Mouse (Mus musculus): ENCODE results near the gene Trpt1.
"Not testable (repeated sequence)": the region's sequence is repeated elsewhere in the genome, so short reads cannot be mapped to it uniquely, and the experiment has no call there.

Trpt1 gene

DNA sequence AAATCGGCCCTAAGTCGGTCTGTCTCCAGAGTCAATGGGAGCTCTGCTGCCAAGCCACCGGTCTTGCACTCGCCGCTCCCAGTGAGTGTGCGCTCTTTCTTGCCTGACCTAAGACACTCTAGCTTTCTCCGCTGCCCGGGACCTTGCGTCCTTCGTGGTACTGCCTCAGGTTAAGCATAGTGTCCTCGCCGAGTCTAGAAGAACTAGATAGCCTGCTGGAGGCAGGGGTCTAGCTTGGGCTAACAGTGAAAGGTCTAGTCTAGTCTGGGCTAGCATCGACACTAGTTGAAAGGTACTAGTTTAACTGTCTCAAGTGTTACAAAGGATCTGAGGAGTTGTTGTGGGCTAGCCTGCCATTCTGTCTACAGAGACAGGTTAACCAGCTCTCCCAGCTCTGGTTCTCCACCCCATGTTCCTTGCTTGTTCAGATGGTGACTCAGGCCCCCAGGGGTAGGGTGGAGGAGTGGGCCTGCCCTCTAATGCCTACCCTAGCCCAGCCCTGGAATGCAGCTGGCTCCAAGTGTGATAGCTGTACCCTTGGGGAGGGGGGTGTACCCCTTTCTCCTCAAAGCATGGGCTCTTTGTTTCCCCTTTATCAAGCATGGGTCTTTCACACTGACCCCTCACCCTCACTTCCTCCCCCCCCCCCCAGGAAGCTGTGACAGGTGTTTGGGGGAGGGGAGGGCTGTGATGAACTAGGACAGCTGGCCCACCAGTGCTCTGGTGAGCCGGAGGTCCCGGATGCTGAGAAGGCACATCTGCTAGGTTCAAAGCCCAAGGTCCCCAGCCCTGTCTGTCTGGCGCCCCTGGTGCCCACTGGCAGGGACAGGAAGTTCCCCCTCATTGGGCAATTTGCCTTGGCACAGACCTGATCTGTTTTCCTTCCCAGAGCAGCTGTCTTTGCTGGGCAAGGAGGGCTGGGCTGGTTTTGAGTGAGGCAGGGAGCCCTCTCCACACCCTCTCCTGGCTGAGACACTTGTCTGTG is 20.1 kb upstream of the Trpt1 start, which contains the start of gene Plcb3:
Plcb3 (minus strand) TSS at position 934 of the 985 bp plus-strand sequence.
- DNase-seq (ENCODE audit: low read depth), result no peak

GRCm38 (mm10) chr19:6977759-6978638 is 17.9 kb upstream of the Trpt1 start:
- DNase-seq (ENCODE audit: low read depth), result no peak

- DNase-seq (ENCODE audit: low read depth), result no peak
Measured at GRCm38 (mm10) chr19:6978639-6978974, 17.3 kb upstream of the Trpt1 start.

DNA sequence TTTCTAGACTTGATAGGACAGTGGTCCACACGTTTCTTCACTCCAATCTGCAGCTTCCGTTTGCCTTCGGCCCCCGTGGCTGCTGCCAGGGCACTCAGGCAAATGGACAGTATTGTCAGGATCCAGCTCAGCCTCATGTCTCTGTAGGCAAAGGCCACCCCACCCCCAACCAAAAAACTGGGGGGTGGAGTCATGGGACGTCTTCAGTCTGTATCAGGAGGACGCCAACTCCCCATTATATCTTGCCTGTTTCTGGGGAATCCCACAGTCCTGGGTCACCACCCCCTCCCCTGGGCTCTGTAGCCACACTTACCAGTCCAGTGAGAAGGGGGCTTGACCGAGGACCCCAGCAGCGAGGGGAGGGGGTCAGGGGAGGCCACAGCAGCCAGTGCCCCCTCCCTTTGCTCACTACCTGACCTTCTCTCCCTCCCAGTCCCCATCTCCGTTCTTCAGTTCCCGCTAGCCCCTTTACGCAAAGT is 16.9 kb upstream of the Trpt1 start:
- peak; percentile 80 for DNase-seq (ENCODE audit: low read depth)

- peak; percentile 99 for DNase-seq (ENCODE audit: low read depth)
Measured at GRCm38 (mm10) chr19:6979486-6980380, 16.2 kb upstream of the Trpt1 start.

GRCm38 (mm10) chr19:6980381-6981093 is 15.4 kb upstream of the Trpt1 start, which contains the start of gene Fkbp2:
Fkbp2 (minus strand) TSS chr19:6980501.
- peak; percentile 97 for DNase-seq (ENCODE audit: low read depth)

- no peak for DNase-seq (ENCODE audit: low read depth)
Measured at GRCm38 (mm10) chr19:6981465-6981864, 14.5 kb upstream of the Trpt1 start.

- no peak for DNase-seq (ENCODE audit: low read depth)
Measured at GRCm38 (mm10) chr19:6983621-6984020, 12.3 kb upstream of the Trpt1 start.

GRCm38 (mm10) chr19:6985300-6985699 is 10.6 kb upstream of the Trpt1 start:
- no peak for DNase-seq (ENCODE audit: low read depth)

DNA sequence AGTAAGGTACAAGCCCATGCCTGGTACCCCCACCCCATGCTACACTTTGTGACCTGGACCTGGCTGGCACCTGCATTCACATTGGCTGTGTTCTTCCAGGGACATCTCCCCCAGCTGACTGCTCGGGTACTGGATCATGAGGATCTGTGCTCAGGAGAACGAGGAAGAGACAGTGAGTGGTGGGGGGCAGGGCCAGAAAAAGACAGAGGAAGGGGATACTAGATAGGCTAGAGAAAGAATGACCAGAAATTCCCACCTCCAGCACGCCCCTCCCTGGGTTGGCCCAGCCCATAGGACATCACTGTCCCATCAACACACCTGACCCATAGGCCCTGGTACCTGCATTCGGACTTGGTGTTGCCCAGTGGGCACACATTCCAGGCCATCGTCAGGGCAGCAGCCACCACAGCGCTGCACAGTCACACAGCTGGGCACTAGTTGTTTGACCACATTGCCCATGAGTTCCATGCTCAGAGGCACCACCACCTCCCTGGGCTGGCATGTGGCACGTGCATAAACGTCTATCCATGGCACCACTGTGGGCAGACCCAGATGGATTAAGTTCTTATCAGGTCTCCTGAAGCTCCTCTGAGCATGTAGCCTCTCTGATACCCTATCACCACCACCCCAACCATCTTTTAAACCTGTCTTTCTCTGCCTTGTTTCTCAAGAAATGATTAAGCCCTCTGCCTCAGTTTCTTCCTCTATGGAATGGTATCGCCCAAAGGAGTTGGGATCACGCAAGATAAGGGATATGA is 9.8 kb upstream of the Trpt1 start:
- DNase-seq (ENCODE audit: low read depth), result no peak

GRCm38 (mm10) chr19:6987061-6987903 is 8.6 kb upstream of the Trpt1 start, which contains the start of gene Vegfb:
Vegfb (minus strand) TSS chr19:6987651.
- no peak for DNase-seq (ENCODE audit: low read depth)

GRCm38 (mm10) chr19:6987904-6988285 is 8.0 kb upstream of the Trpt1 start:
- no peak for DNase-seq (ENCODE audit: low read depth)

GRCm38 (mm10) chr19:6989251-6989650 is 6.7 kb upstream of the Trpt1 start:
- DNase-seq (ENCODE audit: low read depth), result no peak

GRCm38 (mm10) chr19:6990712-6991111 is 5.2 kb upstream of the Trpt1 start:
- DNase-seq (ENCODE audit: low read depth), result no peak

DNA sequence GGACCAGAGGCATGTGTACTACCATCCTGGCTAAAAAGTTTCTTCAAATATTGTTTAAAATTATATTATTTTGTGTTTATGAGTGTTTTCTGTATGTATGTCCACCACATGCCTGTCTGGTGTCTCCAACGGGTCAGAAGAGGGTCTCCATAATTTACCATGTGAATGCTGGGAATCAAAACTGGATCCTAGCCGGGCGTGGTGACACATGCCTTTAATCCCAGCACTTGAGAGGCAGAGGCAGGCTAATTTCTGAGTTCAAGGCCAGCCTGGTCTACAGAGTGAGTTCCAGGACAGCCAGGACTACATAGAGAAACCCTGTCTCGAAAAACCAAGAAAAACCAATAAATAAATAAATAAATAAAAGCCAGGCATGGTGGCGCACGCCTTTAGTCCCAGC is 4.8 kb upstream of the Trpt1 start:
- not testable (repeated sequence) for DNase-seq (ENCODE audit: low read depth)

- peak; percentile 98 for DNase-seq (ENCODE audit: low read depth)
Measured at GRCm38 (mm10) chr19:6992011-6992858, 3.7 kb upstream of the Trpt1 start, which contains the start of gene Dnajc4. Dnajc4 (minus strand) TSS chr19:6992572.

DNA sequence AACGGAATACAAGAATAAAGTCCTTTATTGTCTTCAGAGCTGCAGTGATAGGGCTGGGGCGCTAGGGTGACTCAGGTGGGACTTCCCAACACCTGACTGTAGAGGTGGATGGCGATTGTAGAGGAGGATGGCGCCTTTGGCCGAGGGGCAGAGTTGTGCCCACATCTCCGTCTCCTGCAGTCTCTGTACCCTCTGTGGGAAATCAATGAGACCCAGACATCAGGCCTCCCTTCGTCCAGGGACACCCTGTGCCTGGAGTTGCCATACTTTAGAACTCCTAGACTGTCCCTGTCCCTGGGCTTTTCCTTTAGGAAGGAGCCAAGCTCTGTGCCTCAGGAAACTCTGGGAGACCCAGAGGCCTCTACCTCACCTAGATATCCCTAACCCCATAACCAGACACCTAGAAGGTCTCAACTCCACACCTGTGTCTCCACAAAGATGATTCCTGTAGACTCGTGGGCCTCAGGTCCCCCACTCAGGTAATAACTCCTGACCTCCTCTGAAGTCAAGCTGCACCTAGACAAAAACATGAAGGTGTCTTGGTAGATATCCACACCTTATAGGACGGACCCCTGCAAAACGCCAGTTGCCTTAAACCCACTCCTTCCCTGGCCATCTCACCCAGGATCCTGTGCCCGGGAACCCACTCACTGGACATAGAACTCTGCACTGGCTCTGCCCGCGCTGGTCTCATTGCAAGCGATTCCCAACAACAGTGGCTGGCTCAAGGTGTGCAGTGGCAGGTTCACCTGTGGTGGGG is 2.7 kb upstream of the Trpt1 start:
- DNase-seq (ENCODE audit: low read depth), result no peak

All from c-Kit-positive CD71-positive TER-119-negative erythroid progenitor cells, embryonic 14.5 days (primary cell).